Mouse (Mus musculus) cerebellum, adult 2 months (tissue): ENCODE measurements around the gene Srpk2. TPM values are rescaled to one million over a fixed set of nuclear protein-coding genes. Genes with fewer than 3 reads are reported as not detected.
A peak's percentile ranks its signal among the peaks of the same experiment; 100 is the strongest.

Source experiments
- DNase-seq, 2 experiments: peaks; one replicate each; pipeline ENCODE4 v3.0.0; 2021
- H3K27ac ChIP-seq: fragments of 200-500 bp; 2 replicates; pipeline ENCODE4 v1.5.1; 2012; ENCODE audit warnings: low read length, control low read depth, inconsistent platforms; ENCODE audit not compliant: insufficient read depth
- H3K27me3 ChIP-seq: fragments of 200-500 bp; 2 replicates; pipeline ENCODE4 v1.6.1; 2012; ENCODE audit warnings: inconsistent platforms, mild to moderate bottlenecking, low read length, moderate library complexity; ENCODE audit not compliant: control insufficient read depth, insufficient read depth
- H3K4me1 ChIP-seq: fragments of 200-500 bp; 2 replicates; pipeline ENCODE4 v1.6.1; 2011; ENCODE audit warnings: low read length; ENCODE audit not compliant: control insufficient read depth, insufficient read depth
- H3K4me3 ChIP-seq: fragments of 200-500 bp; replicated peaks from 2 replicates; pipeline ENCODE3; 2011; ENCODE audit warnings: mild to moderate bottlenecking, low read depth, low read length, control low read depth; ENCODE audit not compliant: insufficient read depth
- CTCF ChIP-seq: fragments of 200-500 bp; IDR thresholded peaks from 2 replicates; pipeline ENCODE4 v1.5.1; 2011; ENCODE audit warnings: low read depth, mild to moderate bottlenecking, control low read depth, low read length, moderate library complexity, borderline replicate concordance; ENCODE audit not compliant: insufficient read depth
- POLR2A ChIP-seq: fragments of 200-500 bp; IDR thresholded peaks from 2 replicates; pipeline ENCODE4 v1.6.1; 2011; ENCODE audit warnings: low read length, control low read depth, borderline replicate concordance; ENCODE audit not compliant: insufficient read depth
- WGBS: fragments of 180-500 bp; shearing (Covaris S2); methylation state at CpG from one replicate; pipeline ENCODE4 v1.1.7; 2018; 5-methylcytosine and 5-hydroxymethylcytosine counted together
- polyA plus RNA-seq: library from polyadenylated mRNA; depleted of rRNA; stranded (reverse); fragments of >200 nt; gene quantifications from 2 replicates; pipeline ENCODE4 v1.2.3, GENCODE M21; 2012

Srpk2 gene
- polyA plus RNA-seq, 1 experiment = 71.3 TPM

- H3K27me3 ChIP-seq = no peaks in the 10 kb centered on the region
- no peak overlapping the region for H3K4me3 ChIP-seq
- 70% methylated on average over 4 of the region's 4 CpGs for WGBS
- no peak overlapping the region for H3K27ac ChIP-seq
- no peaks in the 10 kb centered on the region; the same call in 1 of the 2 replicates for H3K4me1 ChIP-seq
- DNase-seq = no peak
- TF ChIP-seq CTCF = no peak
- no peak for TF ChIP-seq POLR2A
These were observed 46.4 kb downstream of the Srpk2 start for GRCm38 (mm10) chr5:23638023-23638422.

- Histone ChIP-seq H3K4me1 (no peaks in the 10 kb centered on the region; the same call in 1 of the 2 replicates), H3K27ac (no peak overlapping the region), H3K4me3 (no peak overlapping the region), H3K27me3 (no peaks in the 10 kb centered on the region)
- TF ChIP-seq CTCF (no peak), POLR2A (no peak)
- no peak for DNase-seq
- 97% methylated on average over 8 of the region's 8 CpGs for WGBS
These were observed 47.1 kb downstream of the Srpk2 start for GRCm38 (mm10) chr5:23637337-23637736.

- Histone ChIP-seq H3K27ac (no peak overlapping the region), H3K4me1 (no peaks in the 10 kb centered on the region; the same call in 1 of the 2 replicates), H3K27me3 (no peaks in the 10 kb centered on the region), H3K4me3 (no peak overlapping the region)
- TF ChIP-seq CTCF = no peak
- TF ChIP-seq POLR2A = no peak
- 54% methylated on average over 1 of the region's 1 CpGs for WGBS
- DNase-seq = no peak
These were observed 52.9 kb downstream of the Srpk2 start for GRCm38 (mm10) chr5:23631490-23631889.

GRCm38 (mm10) chr5:23627221-23627620 lies 57.2 kb downstream of the Srpk2 start:
- DNase-seq = no peak
- Histone ChIP-seq H3K27me3 (no peaks in the 10 kb centered on the region), H3K4me3 (no peak overlapping the region), H3K4me1 (no peaks in the 10 kb centered on the region), H3K27ac (no peak overlapping the region)
- no peak for TF ChIP-seq POLR2A
- TF ChIP-seq CTCF = no peak
- WGBS = 73% methylated on average over 5 of the region's 5 CpGs

- WGBS = 79% methylated on average over 2 of the region's 2 CpGs
- no peak overlapping the region for H3K4me3 ChIP-seq
- no peak overlapping the region for H3K27ac ChIP-seq
- no peak for TF ChIP-seq CTCF
- TF ChIP-seq POLR2A = no peak
- no peak for DNase-seq
- no peaks in the 10 kb centered on the region for H3K27me3 ChIP-seq
- H3K4me1 ChIP-seq = no peaks in the 10 kb centered on the region
These were observed 58.2 kb downstream of the Srpk2 start for GRCm38 (mm10) chr5:23626173-23626572.

GRCm38 (mm10) chr5:23620621-23621020 lies 63.8 kb downstream of the Srpk2 start:
- no peak for DNase-seq
- no peak overlapping the region for H3K4me3 ChIP-seq
- TF ChIP-seq CTCF (no peak), POLR2A (no peak)
- H3K27me3 ChIP-seq = no peaks in the 10 kb centered on the region
- 89% methylated on average over 8 of the region's 8 CpGs for WGBS
- no peaks in the 10 kb centered on the region for H3K4me1 ChIP-seq
- H3K27ac ChIP-seq = no peak overlapping the region

GRCm38 (mm10) chr5:23618656-23619055 lies 65.8 kb downstream of the Srpk2 start:
- no peak overlapping the region for H3K4me3 ChIP-seq
- no peak for DNase-seq
- H3K4me1 ChIP-seq = no peaks in the 10 kb centered on the region
- TF ChIP-seq CTCF (no peak; the same call in 1 of the 2 replicates), POLR2A (no peak)
- H3K27me3 ChIP-seq = no peaks in the 10 kb centered on the region
- WGBS = 90% methylated on average over 7 of the region's 7 CpGs
- no peak overlapping the region for H3K27ac ChIP-seq

GRCm38 (mm10) chr5:23617104-23617415 lies 67.4 kb downstream of the Srpk2 start:
- under 1% methylated on average over 5 of the region's 5 CpGs for WGBS
- peak in 1 of 2 experiments; percentile 68 for DNase-seq
- peak overlapping the region; percentile 94 for H3K27ac ChIP-seq
- H3K27me3 ChIP-seq = no peaks in the 10 kb centered on the region
- TF ChIP-seq POLR2A (no peak), CTCF (no peak)
- H3K4me1 ChIP-seq = no peaks in the 10 kb centered on the region; the same call in 1 of the 2 replicates
- H3K4me3 ChIP-seq = peak overlapping the region; percentile 74
